Mouse (Mus musculus): Measurements from ENCODE around the gene Ppp1r37. TPM values are rescaled to one million over a fixed set of nuclear protein-coding genes. Genes with fewer than 3 reads are reported as not detected.

The Ppp1r37 gene
- polyA plus RNA-seq, 1 experiment from 2014 or later = 21.9 TPM

GRCm38 (mm10) chr7:19491731-19492130 is 71.1 kb downstream of the Ppp1r37 start:
- peak overlapping the region; percentile 50; the same call in 1 of the 2 replicates for H3K27ac ChIP-seq (ENCODE audit: low read length)
- H3K4me3 ChIP-seq (ENCODE audit: low read length) = peak overlapping the region; percentile 33
- peak; percentile 49 for ATAC-seq (ENCODE audit: low FRiP score, low TSS enrichment)
- H3K27me3 ChIP-seq (ENCODE audit: insufficient read depth, low read length) = peaks cover 43% of the 10 kb centered on the region
- peaks cover 11% of the 10 kb centered on the region; the same call in 1 of the 2 replicates for H3K4me1 ChIP-seq (ENCODE audit: insufficient read depth, low read length)
- peak overlapping the region; percentile 56 for H3K4me2 ChIP-seq (replicated peaks; ENCODE audit: low read depth, low read length)
- H3K9me3 ChIP-seq (ENCODE audit: low read length) = no peaks in the 10 kb centered on the region
- 2% methylated on average over 26 of the region's 26 CpGs for WGBS
- H3K9ac ChIP-seq (replicated peaks; ENCODE audit: low read length) = peak overlapping the region; percentile 58
- no peaks in the 10 kb centered on the region for H3K36me3 ChIP-seq (ENCODE audit: insufficient read depth, low read length)

- H3K27ac ChIP-seq (ENCODE audit: low read length) = no peak overlapping the region
- peak overlapping the region; percentile 29 for H3K4me3 ChIP-seq (ENCODE audit: low read length)
- H3K9me3 ChIP-seq (ENCODE audit: low read length) = no peaks in the 10 kb centered on the region
- no peaks in the 10 kb centered on the region for H3K36me3 ChIP-seq (ENCODE audit: insufficient read depth, low read length)
- H3K27me3 ChIP-seq (ENCODE audit: insufficient read depth, low read length) = peaks cover 43% of the 10 kb centered on the region
- no peak for ATAC-seq (ENCODE audit: low FRiP score, low TSS enrichment)
- H3K4me2 ChIP-seq (replicated peaks; ENCODE audit: low read depth, low read length) = peak overlapping the region; percentile 47
- H3K9ac ChIP-seq (replicated peaks; ENCODE audit: low read length) = no peak overlapping the region; the same call in 1 of the 2 replicates
- 11% methylated on average over 31 of the region's 31 CpGs for WGBS
- H3K4me1 ChIP-seq (ENCODE audit: insufficient read depth, low read length) = peaks cover 11% of the 10 kb centered on the region; the same call in 1 of the 2 replicates
These were observed 73.4 kb downstream of the Ppp1r37 start for GRCm38 (mm10) chr7:19489525-19489924.

GRCm38 (mm10) chr7:19486549-19486948 is 76.3 kb downstream of the Ppp1r37 start:
- WGBS = 90% methylated on average over 7 of the region's 7 CpGs
- no peak overlapping the region for H3K4me3 ChIP-seq (ENCODE audit: low read length)
- H3K9ac ChIP-seq (replicated peaks; ENCODE audit: low read length) = no peak overlapping the region
- 0 out of 2 replicates have a peak, but pooled peaks cover 7% of the 10 kb centered on the region for H3K4me1 ChIP-seq (ENCODE audit: insufficient read depth, low read length)
- no peak overlapping the region for H3K4me2 ChIP-seq (replicated peaks; ENCODE audit: low read depth, low read length)
- no peaks in the 10 kb centered on the region for H3K9me3 ChIP-seq (ENCODE audit: low read length)
- no peaks in the 10 kb centered on the region for H3K36me3 ChIP-seq (ENCODE audit: insufficient read depth, low read length)
- H3K27me3 ChIP-seq (ENCODE audit: insufficient read depth, low read length) = peaks cover 41% of the 10 kb centered on the region
- H3K27ac ChIP-seq (ENCODE audit: low read length) = no peak overlapping the region
- ATAC-seq (ENCODE audit: low FRiP score, low TSS enrichment) = no peak

- 100% methylated on average over 1 of the region's 1 CpGs for WGBS
- Histone ChIP-seq H3K27ac (ENCODE audit: low read length) (no peak overlapping the region), H3K27me3 (ENCODE audit: insufficient read depth, low read length) (peaks cover 31% of the 10 kb centered on the region), H3K9me3 (ENCODE audit: low read length) (no peaks in the 10 kb centered on the region), H3K4me3 (ENCODE audit: low read length) (no peak overlapping the region), H3K9ac (replicated peaks; ENCODE audit: low read length) (no peak overlapping the region), H3K4me1 (ENCODE audit: insufficient read depth, low read length) (0 out of 2 replicates have a peak, but pooled peaks cover 7% of the 10 kb centered on the region), H3K4me2 (replicated peaks; ENCODE audit: low read depth, low read length) (no peak overlapping the region), H3K36me3 (ENCODE audit: insufficient read depth, low read length) (no peaks in the 10 kb centered on the region)
- ATAC-seq (ENCODE audit: low FRiP score, low TSS enrichment) = no peak
These were observed 77.4 kb downstream of the Ppp1r37 start for GRCm38 (mm10) chr7:19485488-19485887.

- peaks cover 8% of the 10 kb centered on the region for H3K27me3 ChIP-seq (ENCODE audit: insufficient read depth, low read length)
- H3K4me3 ChIP-seq (ENCODE audit: low read length) = no peak overlapping the region
- no peaks in the 10 kb centered on the region for H3K9me3 ChIP-seq (ENCODE audit: low read length)
- WGBS = 84% methylated on average over 8 of the region's 8 CpGs
- no peaks in the 10 kb centered on the region for H3K4me1 ChIP-seq (ENCODE audit: insufficient read depth, low read length)
- no peak overlapping the region for H3K27ac ChIP-seq (ENCODE audit: low read length)
- no peak overlapping the region for H3K9ac ChIP-seq (replicated peaks; ENCODE audit: low read length)
- no peaks in the 10 kb centered on the region for H3K36me3 ChIP-seq (ENCODE audit: insufficient read depth, low read length)
- H3K4me2 ChIP-seq (replicated peaks; ENCODE audit: low read depth, low read length) = no peak overlapping the region
- no peak for ATAC-seq (ENCODE audit: low FRiP score, low TSS enrichment)
These were observed 79.6 kb downstream of the Ppp1r37 start for GRCm38 (mm10) chr7:19483281-19483680.

Other genes starting within 250 kb of the Ppp1r37 start
- gene Ercc1, start 218.3 kb downstream of the Ppp1r37 start, polyA plus RNA-seq (2015; fragmentation: Nextera tagmentation; extraction: Ambion mirVana) = 81.8 and 86.1 TPM in 2 replicates
- gene Cd3eap, start 203.6 kb downstream of the Ppp1r37 start, polyA plus RNA-seq (2015; fragmentation: Nextera tagmentation; extraction: Ambion mirVana) = 25.0 and 27.7 TPM in 2 replicates
- gene Ppp1r13l, start 203.3 kb downstream of the Ppp1r37 start, polyA plus RNA-seq (2015; fragmentation: Nextera tagmentation; extraction: Ambion mirVana) = 3.3 and 4.0 TPM in 2 replicates
- 16.7 and 19.0 TPM in 2 replicates for gene Ercc2, start 181.1 kb downstream of the Ppp1r37 start, polyA plus RNA-seq (2015; fragmentation: Nextera tagmentation; extraction: Ambion mirVana)
- gene Klc3, start 159.0 kb downstream of the Ppp1r37 start, polyA plus RNA-seq (2015; fragmentation: Nextera tagmentation; extraction: Ambion mirVana) = 7.0 and 8.5 TPM in 2 replicates
- gene Ckm, start 158.3 kb downstream of the Ppp1r37 start, polyA plus RNA-seq (2015; fragmentation: Nextera tagmentation; extraction: Ambion mirVana) = 18.6 and 28.2 TPM in 2 replicates
- gene Mark4, start 104.3 kb downstream of the Ppp1r37 start, polyA plus RNA-seq (2015; fragmentation: Nextera tagmentation; extraction: Ambion mirVana) = 6.8 and 6.9 TPM in 2 replicates
- 2.9 and 3.8 TPM in 2 replicates for gene Exoc3l2, start 99.7 kb downstream of the Ppp1r37 start, polyA plus RNA-seq (2015; fragmentation: Nextera tagmentation; extraction: Ambion mirVana)
- 1.8 and 2.2 TPM in 2 replicates for gene Bloc1s3, start 54.7 kb downstream of the Ppp1r37 start, polyA plus RNA-seq (2015; fragmentation: Nextera tagmentation; extraction: Ambion mirVana)
- gene Trappc6a, start 54.7 kb downstream of the Ppp1r37 start, polyA plus RNA-seq (2015; fragmentation: Nextera tagmentation; extraction: Ambion mirVana) = 89.7 and 94.2 TPM in 2 replicates
- gene Nkpd1, start 45.2 kb downstream of the Ppp1r37 start, polyA plus RNA-seq (2015; fragmentation: Nextera tagmentation; extraction: Ambion mirVana) = 0.11 and 0.14 TPM in 2 replicates
- gene Zfp296, start 14.2 kb upstream of the Ppp1r37 start, polyA plus RNA-seq (2015; fragmentation: Nextera tagmentation; extraction: Ambion mirVana) = 0.46 and 0.71 TPM in 2 replicates
- gene Gemin7, start 14.5 kb upstream of the Ppp1r37 start, polyA plus RNA-seq (2015; fragmentation: Nextera tagmentation; extraction: Ambion mirVana) = 169 and 183 TPM in 2 replicates
- gene Clasrp, start 41.4 kb upstream of the Ppp1r37 start, polyA plus RNA-seq (2015; fragmentation: Nextera tagmentation; extraction: Ambion mirVana) = 52.6 and 55.8 TPM in 2 replicates
- gene Relb, start 66.4 kb upstream of the Ppp1r37 start, polyA plus RNA-seq (2015; fragmentation: Nextera tagmentation; extraction: Ambion mirVana) = 10.6 and 10.7 TPM in 2 replicates
- 90.9 and 94.6 TPM in 2 replicates for gene Clptm1, start 102.0 kb upstream of the Ppp1r37 start, polyA plus RNA-seq (2015; fragmentation: Nextera tagmentation; extraction: Ambion mirVana)
- gene Apoc2, start 114.9 kb upstream of the Ppp1r37 start, polyA plus RNA-seq (2015; fragmentation: Nextera tagmentation; extraction: Ambion mirVana) = 2.8 and 4.7 TPM in 2 replicates
- gene Gm44805, start 118.3 kb upstream of the Ppp1r37 start, polyA plus RNA-seq (2015; fragmentation: Nextera tagmentation; extraction: Ambion mirVana) = 1.1 TPM in 1 of 2 replicates, not detected in the other
- gene Apoc4, start 118.4 kb upstream of the Ppp1r37 start, polyA plus RNA-seq (2015; fragmentation: Nextera tagmentation; extraction: Ambion mirVana) = 1.6 and 2.2 TPM in 2 replicates
- gene Apoc1, start 129.6 kb upstream of the Ppp1r37 start, polyA plus RNA-seq (2015; fragmentation: Nextera tagmentation; extraction: Ambion mirVana) = 13.4 and 16.1 TPM in 2 replicates
- 291 and 312 TPM in 2 replicates for gene Apoe, start 136.1 kb upstream of the Ppp1r37 start, polyA plus RNA-seq (2015; fragmentation: Nextera tagmentation; extraction: Ambion mirVana)
- 136 and 153 TPM in 2 replicates for gene Tomm40, start 152.4 kb upstream of the Ppp1r37 start, polyA plus RNA-seq (2015; fragmentation: Nextera tagmentation; extraction: Ambion mirVana)
- gene Nectin2, start 187.4 kb upstream of the Ppp1r37 start, polyA plus RNA-seq (2015; fragmentation: Nextera tagmentation; extraction: Ambion mirVana) = 150 and 157 TPM in 2 replicates
- 280 and 309 TPM in 2 replicates for gene Bcam, start 207.9 kb upstream of the Ppp1r37 start, polyA plus RNA-seq (2015; fragmentation: Nextera tagmentation; extraction: Ambion mirVana)
- gene Cblc, start 233.7 kb upstream of the Ppp1r37 start, polyA plus RNA-seq (2015; fragmentation: Nextera tagmentation; extraction: Ambion mirVana) = 9.4 and 12.2 TPM in 2 replicates